Mouse (Mus musculus) heart, adult 2 months (tissue): Measurements from ENCODE around the gene Arnt2.

Experiments
- CTCF ChIP-seq: fragments of 200-600 bp; IDR thresholded peaks from 2 replicates; pipeline ENCODE4 v1.8.1; 2022; ENCODE audit warnings: antibody characterized with exemption, mild to moderate bottlenecking, moderate library complexity
- EP300 ChIP-seq: fragments of 200-500 bp; IDR thresholded peaks from 2 replicates; pipeline ENCODE4 v1.6.1; 2011; ENCODE audit warnings: low read depth, low read length, control low read depth; ENCODE audit not compliant: insufficient read depth
- POLR2A ChIP-seq: fragments of 200-500 bp; IDR thresholded peaks from 2 replicates; pipeline ENCODE4 v1.6.1; 2011; ENCODE audit warnings: mild to moderate bottlenecking, low read depth, low read length, control low read depth; ENCODE audit not compliant: insufficient read depth

- TF ChIP-seq CTCF, result no peak
- TF ChIP-seq POLR2A, result no peak
- TF ChIP-seq EP300, result no peak
Observed at GRCm38 (mm10) chr7:84358426-84358825, 51.5 kb downstream of the Arnt2 start.
